Mouse (Mus musculus) embryonic facial prominence, embryonic 13.5 days (tissue): Measurements from ENCODE around the gene Masp2. TPM values are rescaled to one million over a fixed set of nuclear protein-coding genes. Genes with fewer than 3 reads are reported as not detected.

Experiments used
- ATAC-seq: fragments of 200-750 bp; cut with Nextera tagmentation; 2 replicates; pipeline ENCODE4 v1.8.0; 2017; ENCODE audit warnings: low read depth; ENCODE audit not compliant: insufficient number of reproducible peaks, insufficient read depth, low FRiP score, low TSS enrichment
- H3K27ac ChIP-seq: fragments of 300-500 bp; sonication (generic); 2 replicates; pipeline ENCODE4 v1.5.1; 2015; ENCODE audit warnings: moderate library complexity, mild to moderate bottlenecking, inconsistent platforms
- H3K27me3 ChIP-seq: fragments of 300-500 bp; sonication (generic); 2 replicates; pipeline ENCODE4 v1.6.1; 2015; ENCODE audit warnings: mild to moderate bottlenecking, inconsistent platforms
- H3K36me3 ChIP-seq: fragments of 300-500 bp; sonication (generic); 2 replicates; pipeline ENCODE4 v1.6.1; 2015; ENCODE audit warnings: mild to moderate bottlenecking, inconsistent platforms
- H3K4me1 ChIP-seq: fragments of 300-500 bp; sonication (generic); 2 replicates; pipeline ENCODE4 v1.6.1; 2015; ENCODE audit warnings: inconsistent platforms
- H3K4me2 ChIP-seq: fragments of 300-500 bp; sonication (generic); 2 replicates; pipeline ENCODE4 v1.6.1; 2015; ENCODE audit warnings: moderate library complexity, mild to moderate bottlenecking, inconsistent platforms
- H3K4me3 ChIP-seq: fragments of 300-500 bp; sonication (generic); 2 replicates; pipeline ENCODE4 v1.5.1; 2015; ENCODE audit warnings: mild to moderate bottlenecking, inconsistent platforms
- H3K9ac ChIP-seq: fragments of 300-500 bp; sonication (generic); 2 replicates; pipeline ENCODE4 v1.6.1; 2015; ENCODE audit warnings: mild to moderate bottlenecking, inconsistent platforms
- H3K9me3 ChIP-seq: fragments of 300-500 bp; sonication (generic); 2 replicates; pipeline ENCODE4 v1.6.1; 2016; ENCODE audit warnings: inconsistent platforms
- WGBS: fragments of 180-500 bp; shearing (Covaris S2); methylation state at CpG from one replicate; pipeline ENCODE4 v1.1.7; 2015; ENCODE audit warnings: mixed read lengths; 5-methylcytosine and 5-hydroxymethylcytosine counted together
- polyA plus RNA-seq: library from polyadenylated mRNA; unstranded; fragments of >200 nt; fragmentation: Nextera tagmentation; extraction: Ambion mirVana; gene quantifications from 2 replicates; pipeline ENCODE4 v1.2.1, GENCODE M21; 2015

Masp2 gene
- polyA plus RNA-seq, 1 experiment from 2014 or later: 0.07 TPM

- H3K36me3 ChIP-seq: peaks cover 16% of the 10 kb centered on the region
- no peak for ATAC-seq
- no peak overlapping the region for H3K9ac ChIP-seq
- H3K27ac ChIP-seq: peak overlapping the region; percentile 34; the same call in 1 of the 2 replicates
- no peaks in the 10 kb centered on the region for H3K4me1 ChIP-seq
- WGBS: 71% methylated on average over 10 of the region's 10 CpGs
- no peaks in the 10 kb centered on the region for H3K9me3 ChIP-seq
- H3K4me2 ChIP-seq: no peak overlapping the region
- no peak overlapping the region for H3K4me3 ChIP-seq
- no peaks in the 10 kb centered on the region for H3K27me3 ChIP-seq
These were observed 1.2 kb downstream of the Masp2 start for GRCm38 (mm10) chr4:148603376-148604139.

- Histone ChIP-seq H3K27ac (peak overlapping the region; percentile 72; the same call in 1 of the 2 replicates), H3K9me3 (no peaks in the 10 kb centered on the region), H3K4me1 (no peaks in the 10 kb centered on the region), H3K4me2 (no peak overlapping the region), H3K36me3 (peaks cover 10% of the 10 kb centered on the region), H3K4me3 (no peak overlapping the region), H3K9ac (no peak overlapping the region), H3K27me3 (no peaks in the 10 kb centered on the region)
- no peak for ATAC-seq
- WGBS: 67% methylated on average over 7 of the region's 7 CpGs
These were observed 1.8 kb downstream of the Masp2 start for GRCm38 (mm10) chr4:148604141-148604540.

GRCm38 (mm10) chr4:148604541-148605165 is 2.3 kb downstream of the Masp2 start:
- no peak overlapping the region for H3K4me2 ChIP-seq
- no peaks in the 10 kb centered on the region for H3K4me1 ChIP-seq
- no peak for ATAC-seq
- H3K36me3 ChIP-seq: peaks cover 6% of the 10 kb centered on the region; the same call in 1 of the 2 replicates
- whole genome bisulfite sequencing: 76% methylated on average over 3 of the region's 3 CpGs
- no peak overlapping the region for H3K9ac ChIP-seq
- H3K9me3 ChIP-seq: no peaks in the 10 kb centered on the region
- no peak overlapping the region for H3K4me3 ChIP-seq
- peak overlapping the region; percentile 72; the same call in 1 of the 2 replicates for H3K27ac ChIP-seq
- H3K27me3 ChIP-seq: no peaks in the 10 kb centered on the region

- ATAC-seq: no peak
- 30% methylated on average over 5 of the region's 5 CpGs for WGBS
- Histone ChIP-seq H3K27ac (0 out of 2 replicates have a peak overlapping the region, but pooled peaks have one; percentile 7), H3K4me2 (no peak overlapping the region), H3K4me3 (no peak overlapping the region), H3K9me3 (no peaks in the 10 kb centered on the region), H3K4me1 (no peaks in the 10 kb centered on the region), H3K9ac (no peak overlapping the region), H3K36me3 (peaks cover 27% of the 10 kb centered on the region), H3K27me3 (no peaks in the 10 kb centered on the region)
These were observed 5.4 kb downstream of the Masp2 start for GRCm38 (mm10) chr4:148607758-148608157.

- WGBS: 87% methylated on average over 5 of the region's 5 CpGs
- H3K4me1 ChIP-seq: peaks cover 4% of the 10 kb centered on the region; the same call in 1 of the 2 replicates
- H3K27me3 ChIP-seq: no peaks in the 10 kb centered on the region
- no peak overlapping the region for H3K9ac ChIP-seq
- no peaks in the 10 kb centered on the region for H3K9me3 ChIP-seq
- no peak overlapping the region for H3K4me3 ChIP-seq
- no peak overlapping the region for H3K4me2 ChIP-seq
- no peak for ATAC-seq
- H3K27ac ChIP-seq: no peak overlapping the region
- H3K36me3 ChIP-seq: peaks cover 42% of the 10 kb centered on the region
These were observed 7.5 kb downstream of the Masp2 start for GRCm38 (mm10) chr4:148609805-148610204.

- no peak overlapping the region for H3K27ac ChIP-seq
- peaks cover 52% of the 10 kb centered on the region for H3K36me3 ChIP-seq
- no peaks in the 10 kb centered on the region for H3K9me3 ChIP-seq
- H3K9ac ChIP-seq: no peak overlapping the region
- H3K4me3 ChIP-seq: no peak overlapping the region
- no peak overlapping the region for H3K4me2 ChIP-seq
- ATAC-seq: no peak
- peaks cover 4% of the 10 kb centered on the region; the same call in 1 of the 2 replicates for H3K4me1 ChIP-seq
- H3K27me3 ChIP-seq: no peaks in the 10 kb centered on the region
- 75% methylated on average over 5 of the region's 5 CpGs for WGBS
These were observed 8.4 kb downstream of the Masp2 start for GRCm38 (mm10) chr4:148610631-148611364.

GRCm38 (mm10) chr4:148612557-148612956 is 10.2 kb downstream of the Masp2 start:
- H3K36me3 ChIP-seq: peaks cover 63% of the 10 kb centered on the region
- peaks cover 4% of the 10 kb centered on the region; the same call in 1 of the 2 replicates for H3K4me1 ChIP-seq
- WGBS: 80% methylated on average over 4 of the region's 4 CpGs
- H3K27ac ChIP-seq: no peak overlapping the region
- no peak overlapping the region for H3K9ac ChIP-seq
- ATAC-seq: no peak
- H3K4me2 ChIP-seq: no peak overlapping the region
- no peaks in the 10 kb centered on the region for H3K9me3 ChIP-seq
- no peaks in the 10 kb centered on the region for H3K27me3 ChIP-seq
- no peak overlapping the region for H3K4me3 ChIP-seq

GRCm38 (mm10) chr4:148613738-148614137 is 11.4 kb downstream of the Masp2 start:
- peaks cover 70% of the 10 kb centered on the region for H3K36me3 ChIP-seq
- H3K27ac ChIP-seq: no peak overlapping the region
- ATAC-seq: no peak
- no peak overlapping the region for H3K4me2 ChIP-seq
- WGBS: 88% methylated on average over 9 of the region's 9 CpGs
- no peaks in the 10 kb centered on the region for H3K27me3 ChIP-seq
- no peak overlapping the region for H3K4me3 ChIP-seq
- H3K4me1 ChIP-seq: peaks cover 4% of the 10 kb centered on the region; the same call in 1 of the 2 replicates
- H3K9me3 ChIP-seq: no peaks in the 10 kb centered on the region
- no peak overlapping the region for H3K9ac ChIP-seq

- Histone ChIP-seq H3K4me2 (no peak overlapping the region), H3K27ac (no peak overlapping the region), H3K4me1 (peaks cover 11% of the 10 kb centered on the region), H3K36me3 (peaks cover 93% of the 10 kb centered on the region), H3K9ac (no peak overlapping the region), H3K9me3 (no peaks in the 10 kb centered on the region), H3K27me3 (no peaks in the 10 kb centered on the region), H3K4me3 (no peak overlapping the region)
- 78% methylated on average over 1 of the region's 1 CpGs for WGBS
- no peak for ATAC-seq
These were observed 17.5 kb downstream of the Masp2 start for GRCm38 (mm10) chr4:148619805-148620204.

GRCm38 (mm10) chr4:148620718-148621117 is 18.4 kb downstream of the Masp2 start:
- H3K4me1 ChIP-seq: peaks cover 15% of the 10 kb centered on the region
- ATAC-seq: no peak
- H3K4me3 ChIP-seq: no peak overlapping the region
- no peaks in the 10 kb centered on the region for H3K9me3 ChIP-seq
- no peaks in the 10 kb centered on the region for H3K27me3 ChIP-seq
- peaks cover 87% of the 10 kb centered on the region for H3K36me3 ChIP-seq
- no peak overlapping the region for H3K9ac ChIP-seq
- no peak overlapping the region for H3K4me2 ChIP-seq
- 94% methylated on average over 1 of the region's 1 CpGs for WGBS
- no peak overlapping the region for H3K27ac ChIP-seq

- Histone ChIP-seq H3K4me1 (peaks cover 15% of the 10 kb centered on the region), H3K9me3 (no peaks in the 10 kb centered on the region), H3K36me3 (peaks cover 70% of the 10 kb centered on the region), H3K27me3 (no peaks in the 10 kb centered on the region), H3K9ac (no peak overlapping the region), H3K4me2 (no peak overlapping the region), H3K4me3 (no peak overlapping the region), H3K27ac (no peak overlapping the region)
- no peak for ATAC-seq
- WGBS: 92% methylated on average over 4 of the region's 4 CpGs
These were observed 20.1 kb downstream of the Masp2 start for GRCm38 (mm10) chr4:148622485-148622884.
